Mouse (Mus musculus): ENCODE results near the gene Lpin3.

The Lpin3 gene

GRCm38 (mm10) chr2:160886221-160886620, 5.8 kb downstream of the Lpin3 start:
- no peak for DNase-seq (ENCODE audit: extremely low read depth, low read depth)

DNA sequence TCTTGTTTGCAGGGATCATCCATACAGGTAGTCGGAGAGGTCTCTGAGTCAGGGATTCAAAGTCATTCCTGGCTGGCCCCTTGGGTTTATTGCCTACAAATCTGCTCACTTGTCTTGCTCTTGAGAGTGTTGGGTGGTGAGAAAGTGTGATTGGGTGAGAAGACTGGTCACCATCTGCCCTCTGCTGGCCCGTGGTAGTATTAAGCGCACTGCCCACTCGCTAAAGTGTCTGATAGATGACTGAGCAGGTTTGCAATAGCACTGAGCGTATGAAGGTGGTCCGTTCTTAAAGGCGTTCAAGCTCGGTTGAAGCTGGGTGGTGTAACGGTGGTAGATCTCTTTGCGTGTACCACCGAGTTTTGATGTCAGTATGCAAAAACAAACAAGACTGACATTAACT, 6.8 kb downstream of the Lpin3 start:
- peak; percentile 44 for DNase-seq (ENCODE audit: extremely low read depth, low read depth)

GRCm38 (mm10) chr2:160887859-160888258, 7.4 kb downstream of the Lpin3 start:
- no peak for DNase-seq (ENCODE audit: extremely low read depth, low read depth)

DNA sequence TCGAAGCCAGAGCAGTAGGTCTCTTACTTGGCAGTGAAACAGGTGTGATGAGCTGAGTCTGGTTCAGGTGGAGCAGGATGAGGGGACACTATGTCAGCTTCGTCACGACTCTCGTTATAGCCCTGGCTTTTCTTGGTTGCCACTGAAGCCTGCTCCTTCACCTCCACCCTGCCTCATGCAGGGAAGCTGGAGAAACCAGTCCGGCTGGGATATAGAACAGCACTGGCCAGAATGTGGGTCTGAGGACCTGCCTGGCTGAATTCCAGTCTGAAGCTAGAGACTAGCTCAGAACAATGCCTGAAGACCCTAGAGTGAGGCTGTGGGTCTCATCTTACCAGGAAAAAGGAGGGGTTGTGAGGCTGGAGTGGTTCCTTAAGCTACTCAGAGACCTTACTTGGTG, 10.6 kb downstream of the Lpin3 start:
- no peak for DNase-seq (ENCODE audit: extremely low read depth, low read depth)

DNA sequence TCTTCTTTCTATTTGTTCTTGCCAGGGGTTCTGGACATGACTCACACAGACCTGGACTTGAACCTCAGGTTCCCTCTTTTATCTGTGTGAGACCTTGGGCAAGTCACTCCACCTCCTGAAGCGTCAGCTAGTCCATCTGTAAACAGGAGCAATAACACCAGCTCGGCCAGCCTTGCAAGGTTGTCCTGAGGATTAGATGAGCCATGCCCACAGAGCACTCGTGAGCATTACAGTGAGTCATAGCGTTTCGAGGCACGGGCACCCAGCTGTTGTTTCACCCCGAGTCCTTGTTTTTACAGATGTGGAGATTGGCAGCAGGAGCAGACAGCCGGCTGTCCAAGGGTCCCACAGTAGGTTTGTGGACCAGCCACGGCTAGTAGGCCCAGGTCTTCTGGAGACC, 11.2 kb downstream of the Lpin3 start:
- DNase-seq (ENCODE audit: extremely low read depth, low read depth) = no peak

- DNase-seq (ENCODE audit: extremely low read depth, low read depth) = no peak
Measured at GRCm38 (mm10) chr2:160901656-160902412, 21.4 kb downstream of the Lpin3 start.

DNA sequence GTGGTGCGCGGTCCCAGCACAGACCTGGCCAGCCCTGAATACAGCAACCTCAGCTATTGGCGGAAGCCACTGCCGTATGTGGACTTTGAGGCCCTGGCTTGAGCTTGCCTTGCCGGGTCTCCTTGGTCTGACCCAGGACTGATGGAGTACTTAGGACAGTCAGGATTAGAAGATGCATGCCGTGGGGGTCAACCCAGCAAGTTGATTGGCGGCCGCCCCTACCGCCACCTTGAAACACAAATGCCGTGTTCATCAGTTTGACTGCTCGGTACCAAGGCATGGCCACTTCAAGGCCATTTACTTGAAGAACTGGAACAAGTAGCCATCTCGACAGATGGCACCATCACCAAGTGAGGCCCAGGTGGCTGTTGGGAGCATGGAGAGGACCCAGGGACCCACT, 24.8 kb downstream of the Lpin3 start:
- no peak for DNase-seq (ENCODE audit: extremely low read depth, low read depth)

- no peak for DNase-seq (ENCODE audit: extremely low read depth, low read depth)
Measured at GRCm38 (mm10) chr2:160906101-160906500, 25.6 kb downstream of the Lpin3 start.

DNA sequence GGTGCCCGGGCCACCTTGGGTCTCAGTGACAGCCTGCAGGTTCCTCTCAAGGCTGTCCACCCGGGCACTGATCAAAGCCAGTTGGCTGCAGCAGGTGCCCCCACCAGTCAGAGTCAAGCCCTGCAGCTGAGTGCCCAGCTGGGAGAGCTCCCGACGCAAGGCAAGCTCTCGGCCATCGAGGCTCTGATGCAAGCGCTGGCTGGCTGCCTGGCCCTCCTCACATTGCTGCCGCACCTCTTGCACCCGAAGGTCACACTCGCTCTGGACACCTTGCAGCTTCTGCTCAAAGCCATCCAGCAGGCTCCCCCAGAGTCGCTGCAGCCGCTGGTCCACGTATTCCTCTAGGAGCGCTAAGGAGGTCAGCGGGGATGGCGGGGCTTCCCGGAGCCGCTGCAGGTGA, 28.1 kb downstream of the Lpin3 start:
- DNase-seq (ENCODE audit: extremely low read depth, low read depth) = no peak

DNA sequence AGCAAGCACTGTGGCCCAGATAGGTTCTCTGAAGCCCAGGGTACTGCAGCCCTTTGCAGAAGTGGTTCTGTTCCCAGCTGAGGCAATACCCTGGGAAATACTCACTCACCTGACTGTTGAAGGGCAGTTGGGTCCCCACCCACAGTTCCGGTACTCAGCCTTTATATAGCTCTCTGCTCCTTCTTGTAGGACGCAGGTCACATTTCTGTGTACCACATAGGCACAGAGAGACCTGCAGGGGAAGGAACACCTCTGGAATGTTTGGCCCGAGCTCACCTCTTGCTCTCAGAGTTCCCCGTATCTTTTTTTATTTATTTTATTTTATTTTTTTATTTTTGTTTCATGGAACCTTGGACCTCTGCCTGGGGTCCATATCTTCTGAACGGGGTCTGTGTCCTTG, 30.2 kb downstream of the Lpin3 start:
- no peak for DNase-seq (ENCODE audit: extremely low read depth, low read depth)

DNA sequence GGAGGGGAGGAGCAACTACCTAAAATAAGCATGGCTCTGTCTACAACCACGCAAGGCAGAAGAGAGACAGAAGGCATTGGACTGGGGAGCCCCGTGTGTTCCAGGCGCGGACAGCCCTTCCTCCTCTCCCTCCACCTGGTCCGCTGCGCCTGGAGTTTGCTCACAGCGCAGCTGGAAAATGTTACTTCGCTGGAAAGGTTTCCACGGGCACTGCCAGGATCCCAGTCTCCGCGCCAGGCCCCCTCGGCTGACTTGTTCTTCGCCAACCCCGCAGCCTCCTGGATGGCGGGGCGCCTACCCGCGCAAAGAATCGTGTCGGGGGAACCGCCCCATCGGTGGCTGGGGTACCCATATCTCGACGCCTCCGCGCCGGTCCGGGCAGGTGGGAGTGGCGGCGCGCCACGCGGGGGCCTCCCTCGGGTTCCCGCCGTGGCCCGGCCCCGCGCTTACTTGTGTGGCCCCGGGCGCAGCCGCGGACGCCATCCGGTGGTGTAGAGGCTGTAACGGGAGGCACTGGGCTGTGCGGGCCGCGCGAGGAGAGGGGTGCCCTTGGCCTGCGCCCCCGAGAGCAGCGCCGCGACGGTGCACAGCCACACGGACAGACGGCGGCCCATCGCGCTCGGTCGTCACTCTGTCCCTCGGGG, 31.2 kb downstream of the Lpin3 start:
- no peak for DNase-seq (ENCODE audit: extremely low read depth, low read depth)

DNA sequence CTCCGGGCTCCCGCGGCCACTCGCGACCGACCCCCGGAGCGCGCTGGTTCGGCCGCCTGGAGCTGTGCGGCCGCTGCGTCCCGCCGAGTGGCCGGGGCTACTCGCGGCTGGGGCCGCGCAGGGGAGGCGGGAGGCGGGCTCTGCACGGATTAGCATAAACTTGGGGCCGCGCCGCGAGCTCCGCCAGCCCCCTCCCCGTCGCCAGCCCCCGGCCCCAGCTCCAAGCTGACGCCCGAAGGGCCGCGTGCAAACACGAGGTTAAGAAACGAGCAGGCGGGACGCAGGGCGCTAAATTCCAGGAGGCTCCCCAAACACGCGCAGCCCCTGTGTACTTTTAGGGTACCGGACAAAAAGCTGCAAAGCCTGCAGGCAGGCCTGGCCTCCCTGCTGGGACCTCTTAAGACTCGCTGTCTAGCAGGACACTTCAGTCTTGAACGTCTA, 31.8 kb downstream of the Lpin3 start, which contains the start of gene Emilin3:
Gene Emilin3, minus strand, starts transcription at position 98 of the 441 bp plus-strand sequence.
- no peak for DNase-seq (ENCODE audit: extremely low read depth, low read depth)

GRCm38 (mm10) chr2:160914656-160915055, 34.2 kb downstream of the Lpin3 start:
- DNase-seq (ENCODE audit: extremely low read depth, low read depth) = no peak

GRCm38 (mm10) chr2:160915821-160916610, 35.5 kb downstream of the Lpin3 start:
- DNase-seq (ENCODE audit: extremely low read depth, low read depth) = no peak

- DNase-seq (ENCODE audit: extremely low read depth, low read depth) = no peak
Measured at GRCm38 (mm10) chr2:160916714-160917113, 36.2 kb downstream of the Lpin3 start.

GRCm38 (mm10) chr2:160917313-160917712, 36.8 kb downstream of the Lpin3 start:
- DNase-seq (ENCODE audit: extremely low read depth, low read depth) = no peak

- DNase-seq (ENCODE audit: extremely low read depth, low read depth) = no peak
Measured at GRCm38 (mm10) chr2:160918154-160918929, 37.9 kb downstream of the Lpin3 start.

DNA sequence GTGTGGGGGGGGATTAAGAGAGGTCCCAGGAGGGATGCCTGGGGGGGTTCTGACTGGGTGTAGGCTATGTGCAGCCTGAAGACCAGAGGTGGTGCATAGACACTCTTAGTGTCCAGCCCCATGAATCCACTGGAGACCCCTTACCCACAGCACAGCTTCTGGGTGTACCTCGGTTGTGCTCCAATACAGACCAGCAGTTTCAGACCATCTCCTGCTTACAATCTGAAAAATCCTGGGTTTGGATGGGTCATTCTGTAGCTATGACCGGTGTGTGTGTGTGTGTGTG, 38.4 kb downstream of the Lpin3 start:
- no peak for DNase-seq (ENCODE audit: extremely low read depth, low read depth)

DNA sequence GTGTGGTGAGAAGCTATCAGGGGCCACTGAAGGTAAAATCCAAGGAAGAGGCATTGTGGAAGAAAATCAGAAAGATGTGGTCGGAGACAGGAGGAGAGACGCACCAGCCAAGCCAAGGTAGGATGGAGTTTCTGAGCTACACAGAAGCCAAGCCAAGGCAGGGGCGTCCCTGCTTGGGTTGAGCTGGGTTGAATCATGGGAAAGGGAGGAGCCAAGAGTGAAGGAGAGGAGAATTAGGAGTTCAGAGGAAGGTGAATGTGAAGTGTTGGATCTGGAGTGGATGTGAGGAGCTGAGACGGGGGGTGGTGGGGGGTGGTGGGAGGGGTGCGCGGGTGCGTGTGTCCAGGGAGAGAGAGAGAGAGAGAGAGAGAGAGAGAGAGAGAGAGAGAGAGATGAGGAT, 40.8 kb downstream of the Lpin3 start:
- no peak for DNase-seq (ENCODE audit: extremely low read depth, low read depth)

DNA sequence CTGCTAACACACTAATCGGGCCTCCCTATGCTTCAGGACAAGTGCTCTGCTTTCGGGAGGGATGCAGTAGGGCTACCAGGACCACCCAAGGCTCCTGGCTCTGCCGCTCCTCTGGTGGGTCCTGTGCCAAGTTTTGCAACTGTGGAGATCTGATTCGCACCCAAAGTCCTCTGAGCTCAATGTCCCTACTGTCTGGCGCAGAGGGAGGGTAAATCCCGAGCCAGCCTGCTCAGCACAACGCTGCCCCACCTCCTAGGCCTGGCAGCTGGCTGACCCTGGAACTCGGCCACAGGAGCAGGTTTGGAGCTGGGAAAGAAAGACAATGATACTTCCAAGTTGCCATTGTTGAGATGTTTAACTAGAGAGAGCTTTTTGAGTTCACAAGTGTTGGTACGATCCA, 44.7 kb downstream of the Lpin3 start:
- DNase-seq (ENCODE audit: extremely low read depth, low read depth) = no peak

- no peak for DNase-seq (ENCODE audit: extremely low read depth, low read depth)
Measured at GRCm38 (mm10) chr2:160931378-160931777, 50.9 kb downstream of the Lpin3 start.

- no peak for DNase-seq (ENCODE audit: extremely low read depth, low read depth)
Measured at GRCm38 (mm10) chr2:160932325-160932724, 51.9 kb downstream of the Lpin3 start.
